Mouse (Mus musculus): ENCODE data around the gene Irx5. TPM values are rescaled to one million over a fixed set of nuclear protein-coding genes. Genes with fewer than 3 reads are reported as not detected.

Gene Irx5
- polyA plus RNA-seq, 1 experiment from 2014 or later = not detected

DNA sequence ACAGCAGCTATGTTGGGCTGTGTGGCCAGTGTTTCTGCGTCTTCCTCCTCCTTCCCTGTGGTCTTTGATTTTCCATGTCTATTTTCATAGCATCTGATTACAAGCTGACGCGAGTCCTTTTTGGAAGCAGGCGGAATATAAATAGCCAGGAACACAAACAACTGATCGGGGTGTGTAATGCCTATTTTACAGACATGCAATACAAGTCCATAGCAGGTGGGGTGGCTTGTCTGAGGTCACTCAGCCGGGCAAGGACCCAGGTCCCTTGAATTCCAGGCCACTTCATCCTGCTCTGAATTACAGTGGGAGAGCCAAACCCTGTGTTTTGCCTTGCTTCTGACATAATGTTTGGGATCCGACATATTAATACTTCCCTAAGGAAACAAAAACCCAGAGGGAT, 63.2 kb downstream of the Irx5 start:
- TF ChIP-seq EP300 (IDR thresholded peaks at IDR 0.05; ENCODE audit: low read depth) = no peak
- TF ChIP-seq CTCF (IDR thresholded peaks at IDR 0.05; ENCODE audit: low read depth) = no peak
- no peak for DNase-seq
- no peaks in the 10 kb centered on the region for H3K36me3 ChIP-seq (replicated peaks; ENCODE audit: insufficient read depth, low read length)
- H3K4me2 ChIP-seq (ENCODE audit: low read depth, low read length) = no peak overlapping the region
- ATAC-seq = no peak
- H3K4me3 ChIP-seq (ENCODE audit: low read depth, low read length) = no peak overlapping the region
- no peaks in the 10 kb centered on the region for H3K27me3 ChIP-seq (ENCODE audit: insufficient read depth, low read length)
- H3K9me3 ChIP-seq (ENCODE audit: low read length) = no peaks in the 10 kb centered on the region
- no peak overlapping the region for H3K9ac ChIP-seq (replicated peaks)
- no peaks in the 10 kb centered on the region for H3K4me1 ChIP-seq (ENCODE audit: insufficient read depth)
- H3K27ac ChIP-seq (ENCODE audit: low read depth) = no peak overlapping the region
- 76% methylated on average over 7 of the region's 7 CpGs for WGBS (ENCODE audit: insufficient replicate concordance)
